Mouse (Mus musculus) small intestine, adult 2 months (tissue): ENCODE data around the gene Por.

Experiments used
- CTCF ChIP-seq: fragments of 200-500 bp; IDR thresholded peaks from 2 replicates; pipeline ENCODE4 v1.5.1; 2012; ENCODE audit warnings: low read depth, mild to moderate bottlenecking, control low read depth, inconsistent platforms, low read length, moderate library complexity, mixed read lengths; ENCODE audit not compliant: insufficient replicate concordance, insufficient read length; ENCODE audit errors: extremely low read depth
- POLR2A ChIP-seq: fragments of 200-500 bp; IDR thresholded peaks from 2 replicates; pipeline ENCODE4 v1.6.1; 2012; ENCODE audit warnings: low read depth, mild to moderate bottlenecking, control low read depth, inconsistent platforms, low read length, moderate library complexity

DNA sequence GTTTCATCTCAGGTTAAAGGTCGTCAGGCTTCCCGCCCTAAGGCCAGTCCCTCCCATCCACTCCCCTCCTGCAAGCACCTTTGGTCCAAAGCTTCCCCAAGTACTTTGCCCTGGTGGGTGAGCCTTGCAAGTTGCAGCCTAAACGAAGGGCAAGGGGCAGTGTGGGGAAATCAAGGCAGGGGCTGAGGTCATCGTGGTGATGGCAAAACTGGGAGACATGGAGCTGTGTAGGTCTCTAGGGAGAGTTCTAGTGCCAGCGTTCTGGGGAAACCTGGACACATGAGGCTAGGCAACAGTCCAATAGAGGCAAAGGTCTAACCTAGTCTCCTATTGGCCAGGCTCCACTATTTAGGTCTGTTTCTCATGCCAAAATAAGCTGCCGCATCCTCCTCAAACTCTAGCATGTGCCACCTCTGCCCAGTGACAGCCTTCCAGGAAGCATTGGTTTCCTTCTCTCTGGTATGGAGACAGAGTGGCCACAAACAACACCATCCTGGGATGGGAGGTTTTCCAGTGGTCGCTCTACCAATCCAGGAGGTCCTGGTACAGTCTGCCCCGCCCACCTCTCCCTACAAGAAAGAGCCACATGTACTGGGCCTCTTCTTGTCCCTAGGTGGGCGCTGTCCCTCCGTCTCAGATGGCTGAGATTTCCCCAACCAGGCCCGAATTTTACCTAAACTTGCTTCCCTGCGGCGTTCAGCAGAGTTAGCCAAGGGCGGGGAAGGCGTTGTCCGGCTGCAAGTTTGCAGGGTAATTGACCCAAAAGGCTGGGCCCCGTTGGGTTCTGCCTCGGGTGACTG, 73.3 kb downstream of the Por start:
- TF ChIP-seq CTCF (no peak), POLR2A (no peak; the same call in 1 of the 2 replicates)
